Comparison of ENCODE assay signal across 26 mouse cellular contexts in genomic region chr2:153523143-153523542, GRCm38 (mm10). TPM values are rescaled to one million over a fixed set of nuclear protein-coding genes. Genes with fewer than 3 reads are reported as not detected.
DNase-seq lines count a peak whose midpoint lies in the region; ATAC-seq and TF ChIP-seq lines count a peak whose summit lies in the region.
"Had no signal": no experiment of that assay in that cellular context is flagged by ENCODE, and none has a peak within 500 bp of the region (broad histone marks: within the 10 kb centered on the region; RNA-seq: fewer than 3 reads in every experiment).

No protein-coding gene starts in this region.

- WGBS in heart, embryonic 10.5 days: 45% methylated on average over 9 of the region's 9 CpGs
- WGBS in hindbrain, embryonic 12.5 days: 73% methylated on average over 9 of the region's 9 CpGs
- WGBS in hindbrain, postnatal 0 days: 78% methylated on average over 9 of the region's 9 CpGs
- WGBS in neural tube, embryonic 13.5 days: 62% methylated on average over 9 of the region's 9 CpGs
- 70% methylated on average over 9 of the region's 9 CpGs for WGBS in neural tube, embryonic 15.5 days
- WGBS in liver, embryonic 15.5 days (ENCODE audit: insufficient replicate concordance): 76% methylated on average over 9 of the region's 9 CpGs

- H3K36me3 ChIP-seq in heart, embryonic 10.5 days: no peaks in the 10 kb centered on the region
- no peaks in the 10 kb centered on the region for H3K36me3 ChIP-seq in hindbrain, embryonic 12.5 days
- no peaks in the 10 kb centered on the region for H3K36me3 ChIP-seq in hindbrain, postnatal 0 days (ENCODE audit: insufficient read depth, low read length)
- no peaks in the 10 kb centered on the region for H3K36me3 ChIP-seq in neural tube, embryonic 13.5 days
- H3K36me3 ChIP-seq in neural tube, embryonic 15.5 days: no peaks in the 10 kb centered on the region
- H3K36me3 ChIP-seq in liver, embryonic 15.5 days (replicated peaks): no peaks in the 10 kb centered on the region
- H3K36me3 ChIP-seq: forebrain, embryonic 15.5 days; hindbrain, embryonic 15.5 days had no signal

- no peak overlapping the region for H3K9ac ChIP-seq in hindbrain, embryonic 12.5 days
- no peak overlapping the region for H3K9ac ChIP-seq in hindbrain, postnatal 0 days (replicated peaks; ENCODE audit: low read length)
- H3K9ac ChIP-seq in neural tube, embryonic 13.5 days: no peak overlapping the region
- H3K9ac ChIP-seq in neural tube, embryonic 15.5 days (replicated peaks): no peak overlapping the region
- no peak overlapping the region for H3K9ac ChIP-seq in liver, embryonic 15.5 days
- H3K9ac ChIP-seq: forebrain, embryonic 15.5 days; hindbrain, embryonic 15.5 days had no signal

- no peaks in the 10 kb centered on the region for H3K9me3 ChIP-seq in heart, embryonic 10.5 days
- no peaks in the 10 kb centered on the region for H3K9me3 ChIP-seq in hindbrain, embryonic 12.5 days (replicated peaks)
- no peaks in the 10 kb centered on the region for H3K9me3 ChIP-seq in hindbrain, postnatal 0 days (ENCODE audit: low read length)
- no peaks in the 10 kb centered on the region for H3K9me3 ChIP-seq in neural tube, embryonic 13.5 days
- H3K9me3 ChIP-seq in neural tube, embryonic 15.5 days (replicated peaks): no peaks in the 10 kb centered on the region
- H3K9me3 ChIP-seq in liver, embryonic 15.5 days (replicated peaks): no peaks in the 10 kb centered on the region
- H3K9me3 ChIP-seq: forebrain, embryonic 15.5 days; hindbrain, embryonic 15.5 days had no signal

- ATAC-seq in hindbrain, embryonic 12.5 days (ENCODE audit: low FRiP score): no peak
- ATAC-seq in hindbrain, postnatal 0 days: no peak
- ATAC-seq in neural tube, embryonic 13.5 days (ENCODE audit: low read depth): no peak
- ATAC-seq in neural tube, embryonic 15.5 days (ENCODE audit: low FRiP score): no peak
- ATAC-seq in liver, embryonic 15.5 days (ENCODE audit: insufficient read depth): no peak
- ATAC-seq: forebrain, embryonic 15.5 days; Patski had no signal

- H3K27me3 ChIP-seq in heart, embryonic 10.5 days (ENCODE audit: insufficient read depth, poor library complexity, severe bottlenecking): peaks cover 10% of the 10 kb centered on the region
- H3K27me3 ChIP-seq in hindbrain, embryonic 12.5 days: peaks cover 6% of the 10 kb centered on the region; the same call in 1 of the 2 replicates
- no peaks in the 10 kb centered on the region for H3K27me3 ChIP-seq in hindbrain, postnatal 0 days (ENCODE audit: insufficient read depth, low read length)
- no peaks in the 10 kb centered on the region for H3K27me3 ChIP-seq in neural tube, embryonic 13.5 days
- no peaks in the 10 kb centered on the region for H3K27me3 ChIP-seq in neural tube, embryonic 15.5 days (replicated peaks)
- peaks cover 11% of the 10 kb centered on the region; the same call in 1 of the 2 replicates for H3K27me3 ChIP-seq in liver, embryonic 15.5 days
- H3K27me3 ChIP-seq: forebrain, embryonic 15.5 days; hindbrain, embryonic 15.5 days; Patski had no signal

- H3K4me1 ChIP-seq in heart, embryonic 10.5 days: peaks cover 93% of the 10 kb centered on the region
- H3K4me1 ChIP-seq in hindbrain, embryonic 12.5 days: peaks cover 67% of the 10 kb centered on the region
- peaks cover 15% of the 10 kb centered on the region; the same call in 1 of the 2 replicates for H3K4me1 ChIP-seq in hindbrain, postnatal 0 days (ENCODE audit: insufficient read depth, low read length)
- H3K4me1 ChIP-seq in neural tube, embryonic 13.5 days (replicated peaks): peaks cover 70% of the 10 kb centered on the region
- peaks cover 45% of the 10 kb centered on the region for H3K4me1 ChIP-seq in neural tube, embryonic 15.5 days
- H3K4me1 ChIP-seq in liver, embryonic 15.5 days (replicated peaks): peaks cover 100% of the 10 kb centered on the region

- no peak for DNase-seq in heart, embryonic 10.5 days (ENCODE audit: low spot score)
- no peak for DNase-seq in heart, adult 18-20 months
- DNase-seq in hindbrain, postnatal 0 days (ENCODE audit: low spot score): no peak
- DNase-seq: B cell, adult 2 months; cerebellum, adult 18-20 months; cerebellum, postnatal 36 days; kidney, adult 18-20 months; lung, adult 18-20 months; spleen, adult 18-20 months had no signal

- H3K4me3 ChIP-seq in heart, embryonic 10.5 days: no peak overlapping the region
- H3K4me3 ChIP-seq in hindbrain, embryonic 12.5 days: no peak overlapping the region
- no peak overlapping the region for H3K4me3 ChIP-seq in hindbrain, postnatal 0 days (ENCODE audit: low read length)
- no peak overlapping the region for H3K4me3 ChIP-seq in neural tube, embryonic 13.5 days
- H3K4me3 ChIP-seq in neural tube, embryonic 15.5 days (replicated peaks): no peak overlapping the region
- H3K4me3 ChIP-seq in liver, embryonic 15.5 days (replicated peaks): no peak overlapping the region
- H3K4me3 ChIP-seq: erythroblast, embryonic 14.5 days; forebrain, embryonic 15.5 days; hindbrain, embryonic 15.5 days had no signal

- TF ChIP-seq CTCF in hindbrain, postnatal 0 days (IDR thresholded peaks at IDR 0.05; ENCODE audit: low read depth): no peak

- peak overlapping the region; percentile 77 for H3K27ac ChIP-seq in heart, embryonic 10.5 days
- 0 out of 2 replicates have a peak overlapping the region, but pooled peaks have one; percentile 25 for H3K27ac ChIP-seq in hindbrain, embryonic 12.5 days
- H3K27ac ChIP-seq in hindbrain, postnatal 0 days: no peak overlapping the region
- 0 out of 2 replicates have a peak overlapping the region, but pooled peaks have one; percentile 23 for H3K27ac ChIP-seq in neural tube, embryonic 13.5 days (replicated peaks)
- no peak overlapping the region for H3K27ac ChIP-seq in neural tube, embryonic 15.5 days (replicated peaks)
- H3K27ac ChIP-seq in liver, embryonic 15.5 days (replicated peaks): 0 out of 2 replicates have a peak overlapping the region, but pooled peaks have one; percentile 90
- H3K27ac ChIP-seq: forebrain, embryonic 15.5 days; hindbrain, embryonic 15.5 days had no signal

- H3K4me2 ChIP-seq in hindbrain, embryonic 12.5 days (replicated peaks): no peak overlapping the region
- H3K4me2 ChIP-seq in hindbrain, postnatal 0 days (ENCODE audit: low read depth, low read length): no peak overlapping the region
- H3K4me2 ChIP-seq in neural tube, embryonic 13.5 days: no peak overlapping the region
- H3K4me2 ChIP-seq in neural tube, embryonic 15.5 days: no peak overlapping the region
- H3K4me2 ChIP-seq in liver, embryonic 15.5 days: no peak overlapping the region
- H3K4me2 ChIP-seq: forebrain, embryonic 15.5 days; hindbrain, embryonic 15.5 days; midbrain, embryonic 11.5 days had no signal

RNA-seq across cellular contexts. Expression of gene Nol4l, which starts 6.6 kb away (rescaled TPM):
- 20.8 and 21.4 TPM in 2 replicates for polyA plus RNA-seq in heart, embryonic 10.5 days (2016; fragmentation: Nextera tagmentation; extraction: Ambion mirVana)
- 1 to 10 TPM; 3.3 to 3.8 TPM for total RNA-seq in heart, adult 18-20 months (2021)
- polyA plus RNA-seq in hindbrain, embryonic 12.5 days (2016; fragmentation: Nextera tagmentation; extraction: Ambion mirVana): 33.9 and 36.8 TPM in 2 replicates
- 68.3 and 80.8 TPM in 2 replicates for total RNA-seq in hindbrain, postnatal 0 days (2014; rRNA removed)
- polyA plus RNA-seq in hindbrain, postnatal 0 days (2015; fragmentation: Nextera tagmentation; extraction: Ambion mirVana): 23.7 and 24.2 TPM in 2 replicates
- polyA plus RNA-seq in neural tube, embryonic 13.5 days (2015; fragmentation: Nextera tagmentation; extraction: Ambion mirVana): 40.8 and 43.3 TPM in 2 replicates
- 31.4 and 36.1 TPM in 2 replicates for polyA plus RNA-seq in neural tube, embryonic 15.5 days (2015; fragmentation: Nextera tagmentation; extraction: Ambion mirVana)
- polyA plus RNA-seq in liver, embryonic 15.5 days (2015; fragmentation: Nextera tagmentation; extraction: Ambion mirVana): 4.7 and 4.9 TPM in 2 replicates

RNA-seq across cellular contexts. Expression of gene 4930404H24Rik, which starts 30.6 kb away (rescaled TPM):
- polyA plus RNA-seq in heart, embryonic 10.5 days (2016; fragmentation: Nextera tagmentation; extraction: Ambion mirVana): not detected in 2 replicates
- not detected for total RNA-seq in heart, adult 18-20 months (2021)
- polyA plus RNA-seq in hindbrain, embryonic 12.5 days (2016; fragmentation: Nextera tagmentation; extraction: Ambion mirVana): not detected in 2 replicates
- not detected in 2 replicates for total RNA-seq in hindbrain, postnatal 0 days (2014; rRNA removed)
- not detected in 2 replicates for polyA plus RNA-seq in hindbrain, postnatal 0 days (2015; fragmentation: Nextera tagmentation; extraction: Ambion mirVana)
- polyA plus RNA-seq in neural tube, embryonic 13.5 days (2015; fragmentation: Nextera tagmentation; extraction: Ambion mirVana): not detected in 2 replicates
- polyA plus RNA-seq in neural tube, embryonic 15.5 days (2015; fragmentation: Nextera tagmentation; extraction: Ambion mirVana): not detected in 2 replicates
- not detected in 2 replicates for polyA plus RNA-seq in liver, embryonic 15.5 days (2015; fragmentation: Nextera tagmentation; extraction: Ambion mirVana)
- total RNA-seq: adrenal gland, adult 18-20 months; gastrocnemius, postnatal 4 days; left cerebral cortex, adult 8-10 months; neutrophil, adult 5-6 weeks had no signal
- polyA plus RNA-seq: embryonic facial prominence, embryonic 11.5 days; erythroblast, embryonic 14.5 days; forebrain, embryonic 15.5 days; hindbrain, embryonic 15.5 days; limb, embryonic 11.5 days; midbrain, embryonic 11.5 days; Patski; stomach, embryonic 14.5 days; thymus, adult 2 months had no signal

Comparison
In these comparisons a context has a peak if more than half of its experiments do, and no peak if none do; other contexts are left out.
1. H3K27ac ChIP-seq: peak in heart, embryonic 10.5 days (single experiment), hindbrain, embryonic 12.5 days (single experiment), neural tube, embryonic 13.5 days (single experiment) and liver, embryonic 15.5 days (single experiment); none in hindbrain, postnatal 0 days (single experiment) and neural tube, embryonic 15.5 days (single experiment).